Mouse (Mus musculus) liver, adult (tissue): Measurements from ENCODE around the gene Gm7971.
"Not testable (repeated sequence)": the region's sequence is repeated elsewhere in the genome, so short reads cannot be mapped to it uniquely, and the experiment has no call there.

Source experiments
- GATA4 ChIP-seq: IDR thresholded peaks from 2 replicates; pipeline ENCODE4 v1.6.1; 2014; ENCODE audit warnings: mild to moderate bottlenecking, low read length; ENCODE audit not compliant: insufficient replicate concordance

The Gm7971 gene

DNA sequence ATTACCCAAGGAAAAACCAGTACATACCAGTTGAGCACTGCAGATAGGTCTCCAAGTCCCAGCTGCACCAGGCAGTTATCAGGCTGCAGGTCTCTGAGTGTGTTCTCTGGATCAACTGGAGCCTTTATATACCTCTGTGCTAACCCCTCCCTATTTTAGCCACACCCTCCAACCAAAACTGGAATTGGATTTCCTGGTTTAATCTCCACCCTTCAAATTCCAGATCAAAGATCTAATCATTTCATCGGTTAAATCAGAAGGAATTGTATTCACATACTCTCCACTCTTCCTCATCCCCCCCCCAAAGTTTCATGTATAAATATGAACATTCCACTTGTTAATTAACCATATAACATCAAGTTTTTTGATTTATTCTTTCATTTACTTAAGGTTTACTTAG, at the start of gene Gm7971:
Gene Gm7971, minus strand, starts transcription at position 101 of the 400 bp plus-strand sequence.
- not testable (repeated sequence) for TF ChIP-seq GATA4
